Mouse (Mus musculus) myocyte (in vitro differentiated cells): ENCODE measurements around the gene Phka2.

ENCODE experiments used
- POLR2A ChIP-seq: IDR thresholded peaks from one replicate; pipeline ENCODE4 v1.6.1; 2011; ENCODE audit warnings: low read depth, mild to moderate bottlenecking, control low read depth, moderate library complexity; ENCODE audit not compliant: insufficient read length
- REST ChIP-seq: IDR thresholded peaks from one replicate; pipeline ENCODE4 v1.6.1; 2011; ENCODE audit warnings: mild to moderate bottlenecking, control low read depth, moderate library complexity; ENCODE audit not compliant: insufficient read depth, insufficient read length

GRCm38 (mm10) chrX:160471257-160471786 is 30.6 kb upstream of the Phka2 start:
- TF ChIP-seq REST (no peak), POLR2A (no peak)
